Mouse (Mus musculus): Measurements from ENCODE around the gene Git1. TPM values are rescaled to one million over a fixed set of nuclear protein-coding genes. Genes with fewer than 3 reads are reported as not detected.
"Not testable (repeated sequence)": the region's sequence is repeated elsewhere in the genome, so short reads cannot be mapped to it uniquely, and the experiment has no call there.

Gene Git1
- total RNA-seq, 1 experiment from 2014 or later: 13.6 TPM

- ATAC-seq (replicated peaks; ENCODE audit: insufficient number of reproducible peaks, low FRiP score, low TSS enrichment, poor library complexity, severe bottlenecking): no peak
Observed at GRCm38 (mm10) chr11:77514281-77514831, 21.0 kb downstream of the Git1 start.

GRCm38 (mm10) chr11:77514832-77515636 is 21.7 kb downstream of the Git1 start, which contains the start of gene Abhd15:
Abhd15 (plus strand) TSS chr11:77515121.
- ATAC-seq (replicated peaks; ENCODE audit: insufficient number of reproducible peaks, low FRiP score, low TSS enrichment, poor library complexity, severe bottlenecking): peak; percentile 25

- ATAC-seq (replicated peaks; ENCODE audit: insufficient number of reproducible peaks, low FRiP score, low TSS enrichment, poor library complexity, severe bottlenecking): no peak
Observed at GRCm38 (mm10) chr11:77515637-77516552, 22.5 kb downstream of the Git1 start, which contains the start of gene Trp53i13. Trp53i13 (minus strand) TSS chr11:77515980.

- no peak for ATAC-seq (replicated peaks; ENCODE audit: insufficient number of reproducible peaks, low FRiP score, low TSS enrichment, poor library complexity, severe bottlenecking)
Observed at GRCm38 (mm10) chr11:77516553-77517425, 23.4 kb downstream of the Git1 start.

- no peak for ATAC-seq (replicated peaks; ENCODE audit: insufficient number of reproducible peaks, low FRiP score, low TSS enrichment, poor library complexity, severe bottlenecking)
Observed at GRCm38 (mm10) chr11:77518051-77518798, 24.9 kb downstream of the Git1 start.

GRCm38 (mm10) chr11:77519043-77519442 is 25.7 kb downstream of the Git1 start, which contains the start of gene Gm10392:
Gm10392 (minus strand) TSS chr11:77519198.
- peak; percentile 51; the same call in 1 of the 2 replicates for ATAC-seq (replicated peaks; ENCODE audit: insufficient number of reproducible peaks, low FRiP score, low TSS enrichment, poor library complexity, severe bottlenecking)

GRCm38 (mm10) chr11:77520601-77521529 is 27.5 kb downstream of the Git1 start:
- peak; percentile 63 for ATAC-seq (replicated peaks; ENCODE audit: insufficient number of reproducible peaks, low FRiP score, low TSS enrichment, poor library complexity, severe bottlenecking)

GRCm38 (mm10) chr11:77525804-77526486 is 32.6 kb downstream of the Git1 start:
- ATAC-seq (replicated peaks; ENCODE audit: insufficient number of reproducible peaks, low FRiP score, low TSS enrichment, poor library complexity, severe bottlenecking): no peak

- not testable (repeated sequence) for ATAC-seq (replicated peaks; ENCODE audit: insufficient number of reproducible peaks, low FRiP score, low TSS enrichment, poor library complexity, severe bottlenecking)
Observed at GRCm38 (mm10) chr11:77528420-77528819, 35.1 kb downstream of the Git1 start.

- ATAC-seq (replicated peaks; ENCODE audit: insufficient number of reproducible peaks, low FRiP score, low TSS enrichment, poor library complexity, severe bottlenecking): no peak
Observed at GRCm38 (mm10) chr11:77529644-77530043, 36.3 kb downstream of the Git1 start.

GRCm38 (mm10) chr11:77530862-77531261 is 37.5 kb downstream of the Git1 start:
- no peak for ATAC-seq (replicated peaks; ENCODE audit: insufficient number of reproducible peaks, low FRiP score, low TSS enrichment, poor library complexity, severe bottlenecking)

GRCm38 (mm10) chr11:77532202-77532846 is 39.0 kb downstream of the Git1 start:
- ATAC-seq (replicated peaks; ENCODE audit: insufficient number of reproducible peaks, low FRiP score, low TSS enrichment, poor library complexity, severe bottlenecking): no peak

GRCm38 (mm10) chr11:77545261-77545660 is 51.9 kb downstream of the Git1 start:
- no peak for ATAC-seq (replicated peaks; ENCODE audit: insufficient number of reproducible peaks, low FRiP score, low TSS enrichment, poor library complexity, severe bottlenecking)
